Mouse (Mus musculus): ENCODE measurements around the gene Csmd2.

Csmd2 gene

DNA sequence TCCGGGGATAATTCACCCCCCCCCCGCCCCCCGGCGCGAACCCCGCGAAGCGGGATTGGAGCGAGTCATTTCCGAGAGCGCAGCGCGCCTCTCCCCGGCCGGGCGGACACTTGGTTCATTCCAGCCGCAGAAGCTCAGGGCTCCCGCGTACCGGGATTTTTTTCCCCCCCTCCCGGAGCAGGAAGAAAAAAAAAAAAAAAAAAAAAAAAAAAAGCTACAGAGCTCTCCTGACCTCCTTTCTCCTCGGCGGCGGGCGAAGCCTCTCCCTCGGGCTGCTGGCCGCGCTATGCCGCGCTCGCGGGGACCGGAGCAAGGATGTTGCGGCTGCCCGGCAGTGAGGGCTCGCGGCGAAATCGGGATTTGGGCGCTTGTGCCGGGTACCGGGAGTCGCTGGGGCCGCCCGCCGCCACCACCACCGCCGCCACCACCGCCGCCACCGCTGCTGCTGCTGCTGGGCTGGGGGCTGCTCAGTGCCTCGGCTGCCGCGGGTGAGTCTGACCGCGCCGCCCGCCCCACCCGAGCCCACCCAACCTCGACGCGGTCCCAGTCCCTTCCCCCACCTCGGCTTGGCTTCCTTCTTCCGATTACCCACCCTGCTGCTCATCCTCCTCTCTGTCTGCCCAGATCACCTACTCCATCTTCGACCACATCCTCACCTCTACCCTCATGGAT is at the start of gene Csmd2:
TSS of gene Csmd2 (plus strand) at position 74 of the 672 bp plus-strand sequence.
- peak; percentile 7 for DNase-seq (ENCODE audit: low read depth, low spot score)

DNA sequence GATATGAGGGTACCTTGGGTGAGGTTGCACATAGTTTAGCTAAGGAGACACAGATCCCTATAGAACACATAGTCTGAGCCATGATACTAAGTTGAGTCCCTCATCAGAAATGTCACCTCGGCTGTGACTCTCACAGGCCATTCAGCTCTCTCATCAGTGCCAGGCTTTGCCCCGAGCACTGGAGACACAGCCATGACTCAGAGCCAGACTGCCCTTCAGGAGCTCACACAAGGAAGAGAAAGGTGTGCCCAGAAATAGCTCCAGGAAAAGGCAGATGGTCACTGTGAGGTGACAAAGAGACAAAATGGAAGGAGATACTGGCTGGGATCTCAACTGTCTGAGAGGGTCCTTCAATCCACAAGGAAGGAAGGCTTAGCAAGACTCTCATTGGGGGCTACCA is 40.0 kb upstream of the Csmd2 start:
- no peak for DNase-seq (ENCODE audit: low read depth, low spot score)

DNA sequence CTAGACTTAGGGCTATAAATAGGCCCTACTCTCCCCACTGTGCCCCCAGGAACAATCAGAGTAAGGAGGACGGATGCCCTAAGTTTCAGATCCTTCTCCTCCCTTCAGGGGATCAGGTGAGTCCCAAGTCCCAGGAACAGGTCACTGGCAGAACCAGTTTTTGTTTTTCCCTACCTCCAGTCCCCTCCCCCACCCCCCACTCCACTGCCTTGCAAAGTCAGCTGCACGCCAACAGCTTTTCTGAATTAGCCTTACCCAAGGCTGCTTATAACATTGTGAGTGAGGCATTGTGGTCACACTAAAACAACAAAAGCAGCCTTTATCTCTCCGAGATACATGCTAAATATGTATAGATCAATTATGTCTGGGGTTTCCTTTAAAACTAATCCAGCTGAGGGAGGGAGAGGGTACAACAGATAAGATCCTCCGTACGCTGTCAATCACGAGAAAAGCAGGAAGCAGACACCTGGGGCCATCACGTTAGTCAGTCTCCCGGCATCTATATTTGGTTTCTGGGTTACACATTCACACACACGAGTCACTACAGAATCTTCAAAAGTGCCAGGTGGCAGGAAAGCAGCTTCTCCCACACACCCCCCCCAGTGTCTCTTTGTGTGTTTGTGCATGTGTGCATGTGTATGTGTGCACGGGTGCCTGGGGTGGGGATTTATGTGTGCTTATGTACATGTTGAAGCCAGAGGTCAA is 34.5 kb upstream of the Csmd2 start:
- DNase-seq (ENCODE audit: low read depth, low spot score): no peak

DNA sequence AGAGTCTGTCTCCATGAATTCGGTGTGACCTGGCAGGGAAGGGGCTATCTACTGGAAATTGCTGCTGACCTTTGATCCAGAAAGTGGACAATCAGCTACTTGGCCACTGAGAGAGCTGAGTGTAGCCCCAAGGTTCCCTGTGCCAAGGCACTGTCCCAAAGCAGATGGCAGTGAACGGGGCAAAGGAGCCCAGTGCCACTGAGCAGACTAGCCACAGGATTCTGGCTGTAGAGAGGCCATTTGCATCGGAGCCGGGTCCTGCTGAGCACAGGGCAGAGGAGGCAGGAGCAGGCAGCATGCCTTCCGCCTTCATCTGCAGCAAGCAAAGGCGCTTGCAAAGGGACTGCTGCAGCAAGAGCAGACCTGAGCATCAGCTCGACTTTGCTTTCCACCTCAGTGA is 18.6 kb upstream of the Csmd2 start:
- no peak for DNase-seq (ENCODE audit: low read depth, low spot score)

DNA sequence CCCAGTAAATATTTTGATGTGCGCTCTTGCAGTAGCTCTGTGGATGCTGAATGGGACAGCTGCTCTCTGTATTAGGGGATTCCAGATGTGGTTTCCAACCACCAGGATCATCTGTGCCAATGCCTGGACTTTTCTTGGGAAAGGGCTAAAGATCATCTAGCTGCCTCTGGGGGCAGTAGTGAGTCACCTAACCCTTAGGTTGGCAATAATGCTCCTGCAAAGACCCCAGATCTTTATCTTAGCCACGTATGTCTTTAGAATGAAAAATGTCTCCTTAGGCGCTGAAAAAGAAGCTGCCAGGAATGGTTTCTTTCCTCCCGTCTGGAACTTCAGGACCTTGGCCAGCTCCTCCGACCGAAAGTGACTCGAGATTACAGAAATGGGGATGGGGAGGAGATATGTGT is 17.6 kb upstream of the Csmd2 start:
- peak; percentile 51 for DNase-seq (ENCODE audit: low read depth, low spot score)

DNA sequence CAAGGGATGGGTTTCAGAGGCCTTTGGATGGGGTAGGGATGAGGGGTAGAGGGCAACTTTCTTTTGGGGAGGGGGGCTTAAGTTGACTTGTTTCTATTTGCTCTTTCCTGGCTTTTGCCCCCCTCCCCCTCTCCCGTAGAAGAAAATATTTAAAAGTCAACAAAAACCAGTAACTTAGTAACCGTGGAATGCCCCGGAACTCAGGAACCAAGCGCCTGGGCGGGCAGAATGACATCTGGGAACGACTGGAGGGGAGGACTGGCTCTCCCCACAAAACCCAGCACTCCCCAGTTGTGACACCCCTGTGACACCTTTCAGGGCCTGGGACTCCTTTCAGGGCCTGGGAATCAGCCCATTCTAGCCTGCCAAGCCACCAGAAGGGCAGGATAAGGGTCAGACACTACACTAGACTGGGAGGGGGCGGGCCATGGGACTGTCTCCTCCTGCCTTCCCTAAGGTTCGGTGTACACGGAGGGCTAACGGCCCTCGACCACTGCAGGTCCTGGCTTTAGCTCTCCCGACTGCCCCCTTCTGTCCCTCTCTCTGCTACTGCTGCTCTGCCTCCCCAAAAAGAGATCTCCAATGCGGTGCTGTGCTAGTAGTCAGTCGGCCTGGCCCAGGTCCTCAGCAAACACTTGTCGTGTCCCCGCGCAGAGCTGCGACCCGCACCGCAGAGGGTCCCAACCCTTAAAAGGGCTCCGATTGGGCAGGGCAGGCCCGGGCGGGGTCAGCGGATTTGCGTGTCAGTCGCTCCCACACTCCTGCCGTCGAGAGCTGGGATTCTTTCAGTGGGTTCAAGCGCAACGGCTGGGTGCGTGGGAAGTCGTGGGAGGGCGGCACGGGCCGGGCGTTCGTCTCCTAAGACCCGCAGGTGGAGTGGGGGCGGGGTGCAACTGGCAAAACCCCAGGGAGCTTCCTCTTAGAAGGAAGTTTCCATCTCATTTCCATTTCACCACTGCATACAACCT is 16.5 kb upstream of the Csmd2 start, which contains the start of gene CK137956:
TSS of gene CK137956 (minus strand) at position 51 of the 968 bp plus-strand sequence.
- DNase-seq (ENCODE audit: low read depth, low spot score): peak; percentile 39

DNA sequence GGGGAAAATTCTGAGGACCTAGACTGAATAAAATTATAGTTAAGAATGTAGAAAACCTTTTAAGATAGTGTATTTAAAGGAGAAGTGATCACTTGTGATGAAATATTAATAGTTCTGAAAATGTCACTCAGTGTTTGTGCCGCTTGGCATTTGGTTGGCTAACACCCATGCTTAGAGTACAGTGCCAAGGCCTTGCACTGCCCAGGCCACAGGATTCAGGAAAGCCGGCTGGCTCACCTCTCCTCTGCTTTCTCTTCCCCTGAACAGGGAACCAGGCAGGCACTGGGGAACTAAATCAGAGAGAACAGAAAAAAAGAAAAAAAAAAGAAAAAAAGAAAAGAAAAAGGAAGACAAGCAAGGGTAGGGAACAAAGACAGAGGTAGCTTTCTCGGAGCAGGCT is 14.7 kb upstream of the Csmd2 start:
- no peak for DNase-seq (ENCODE audit: low read depth, low spot score)

DNA sequence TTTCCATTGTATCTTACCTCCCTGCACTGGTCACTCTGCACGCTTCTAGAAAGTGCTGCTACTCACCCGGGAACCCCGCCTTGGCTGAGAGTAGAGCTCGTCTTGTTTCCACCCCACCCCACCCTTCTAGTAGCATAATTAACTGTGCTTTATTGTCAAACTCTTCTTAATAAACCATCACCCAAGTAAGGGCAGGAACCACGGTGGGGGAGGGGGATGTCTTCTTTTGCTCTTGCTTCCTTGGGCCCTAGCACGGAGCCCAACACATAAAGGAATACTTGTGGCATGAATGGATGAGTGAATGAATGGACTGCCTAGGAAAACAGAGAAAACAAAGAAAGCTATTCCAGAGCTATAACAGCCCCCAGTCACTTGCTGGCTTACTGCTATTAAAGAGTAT is 6.5 kb upstream of the Csmd2 start:
- DNase-seq (ENCODE audit: low read depth, low spot score): no peak

DNA sequence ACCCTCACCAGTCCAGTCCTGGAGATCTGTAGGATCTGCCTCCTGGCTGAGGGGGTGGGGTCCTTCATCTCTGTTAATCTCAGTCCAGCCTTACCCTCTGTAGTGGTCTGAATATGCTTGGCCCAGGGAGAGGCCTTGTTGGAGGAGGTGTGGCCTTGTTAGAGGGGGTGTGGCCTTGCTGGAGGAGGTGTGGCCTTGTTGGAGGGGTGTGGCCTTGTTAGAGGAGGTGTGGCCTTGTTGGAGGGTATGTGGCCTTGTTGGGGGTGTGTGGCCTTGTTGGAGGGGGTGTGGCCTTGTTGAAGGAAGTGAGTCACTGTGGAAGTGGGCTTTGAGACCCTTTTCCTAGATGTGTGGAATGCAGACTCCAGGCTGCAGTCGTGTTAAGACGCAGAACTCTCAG is 3.2 kb upstream of the Csmd2 start:
- peak; percentile 50 for DNase-seq (ENCODE audit: low read depth, low spot score)

DNA sequence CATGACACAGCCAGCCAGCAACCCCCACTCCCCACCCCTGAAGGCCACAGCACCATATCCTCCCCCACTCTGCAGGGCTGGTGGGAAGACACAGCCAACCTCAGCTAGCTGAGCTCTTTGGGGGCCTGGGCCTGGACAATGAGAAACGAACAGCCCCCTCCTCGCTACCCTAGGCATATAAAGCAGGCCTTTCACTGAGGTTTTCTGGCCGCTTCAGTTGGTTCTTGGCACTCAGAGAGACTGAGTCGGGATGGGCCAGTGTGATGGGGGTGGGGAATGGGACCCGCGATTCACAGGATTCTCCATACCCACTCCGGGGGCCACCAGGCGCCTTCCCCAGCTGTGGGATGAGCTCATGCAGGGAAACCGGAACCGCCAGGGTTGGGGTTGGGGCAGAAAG is 1.8 kb upstream of the Csmd2 start:
- DNase-seq (ENCODE audit: low read depth, low spot score): no peak

DNA sequence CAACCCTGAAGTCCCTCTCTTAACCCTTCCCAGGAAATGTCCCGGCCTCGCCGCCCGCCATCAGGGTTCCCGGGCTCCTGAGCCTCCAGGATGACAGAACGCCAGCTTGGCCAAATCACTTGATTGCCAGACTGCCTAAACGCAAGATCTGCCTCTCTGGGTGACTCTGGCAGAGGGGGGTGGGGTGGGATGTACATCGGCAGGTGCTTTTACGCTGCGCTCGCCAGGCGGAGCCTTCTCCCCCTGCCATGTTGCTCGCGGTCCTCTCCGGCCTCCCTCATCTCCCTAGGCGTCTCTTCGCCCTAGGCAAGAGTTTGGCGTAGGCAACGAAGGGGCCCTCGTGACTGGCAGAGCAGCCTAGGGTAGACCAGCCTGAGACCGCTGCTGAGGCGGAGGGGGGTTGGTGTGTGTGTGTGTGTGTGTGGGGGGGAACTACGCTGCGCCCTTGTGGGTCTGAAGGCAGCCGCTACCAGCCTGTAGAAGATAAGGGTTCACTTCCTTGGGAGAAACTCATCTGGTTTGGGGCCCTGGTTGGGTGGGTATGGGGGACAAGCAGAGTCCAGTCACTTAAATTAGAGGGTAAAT is 1.1 kb upstream of the Csmd2 start:
- peak; percentile 19 for DNase-seq (ENCODE audit: low read depth, low spot score)

DNA sequence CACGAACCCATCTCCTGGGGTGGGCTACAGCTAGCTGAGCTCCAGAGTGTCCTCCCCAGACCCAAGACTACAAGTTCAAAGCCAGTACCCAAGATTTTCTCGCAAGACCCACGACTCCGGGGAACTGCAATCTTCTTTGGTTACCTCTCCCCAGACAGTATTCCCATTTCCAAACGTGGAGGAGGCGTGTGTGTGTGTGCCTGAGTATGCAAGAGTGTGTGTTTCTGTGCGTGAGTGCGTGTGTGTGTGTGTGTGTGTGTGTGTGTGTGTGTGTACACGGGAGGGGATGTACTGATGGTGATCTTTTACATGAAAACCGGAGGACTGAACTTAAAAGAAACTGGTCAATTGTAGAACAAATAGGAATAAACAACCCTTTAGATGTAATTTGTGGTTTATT is 387 bp upstream of the Csmd2 start:
- DNase-seq (ENCODE audit: low read depth, low spot score): peak; percentile 11

DNA sequence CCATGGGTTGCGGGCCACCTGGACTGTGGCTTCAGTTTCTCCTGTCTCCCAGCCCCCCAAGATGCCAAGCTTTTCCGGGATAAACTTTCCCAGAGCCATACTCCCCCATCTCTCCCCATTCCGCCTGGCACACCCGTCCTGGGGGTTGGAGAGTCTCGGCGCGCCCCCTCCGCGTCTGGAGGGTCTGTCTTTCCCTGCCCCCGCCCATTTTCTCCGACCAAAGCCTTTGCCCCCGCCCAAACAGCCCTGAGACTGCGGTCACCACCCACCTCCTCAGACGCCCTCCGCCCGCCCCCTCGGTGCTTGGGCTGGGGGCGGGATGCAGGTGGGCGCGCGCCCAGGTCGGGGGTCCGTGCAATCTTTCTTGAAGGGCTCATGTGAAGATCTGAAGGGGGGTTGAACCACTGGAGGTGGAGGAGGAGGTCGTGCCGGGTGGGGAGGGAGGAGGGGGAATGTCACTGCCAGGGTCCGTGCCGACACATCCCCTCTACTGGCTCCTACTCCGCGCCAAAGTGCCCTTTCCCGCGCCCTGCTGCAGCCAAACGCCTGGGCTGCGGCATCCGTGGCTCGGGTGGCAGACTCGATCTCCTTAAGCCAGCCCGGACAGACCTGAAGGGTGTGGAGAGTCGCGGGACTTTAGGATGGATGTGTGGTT is 996 bp downstream of the Csmd2 start:
- peak; percentile 11 for DNase-seq (ENCODE audit: low read depth, low spot score)

DNA sequence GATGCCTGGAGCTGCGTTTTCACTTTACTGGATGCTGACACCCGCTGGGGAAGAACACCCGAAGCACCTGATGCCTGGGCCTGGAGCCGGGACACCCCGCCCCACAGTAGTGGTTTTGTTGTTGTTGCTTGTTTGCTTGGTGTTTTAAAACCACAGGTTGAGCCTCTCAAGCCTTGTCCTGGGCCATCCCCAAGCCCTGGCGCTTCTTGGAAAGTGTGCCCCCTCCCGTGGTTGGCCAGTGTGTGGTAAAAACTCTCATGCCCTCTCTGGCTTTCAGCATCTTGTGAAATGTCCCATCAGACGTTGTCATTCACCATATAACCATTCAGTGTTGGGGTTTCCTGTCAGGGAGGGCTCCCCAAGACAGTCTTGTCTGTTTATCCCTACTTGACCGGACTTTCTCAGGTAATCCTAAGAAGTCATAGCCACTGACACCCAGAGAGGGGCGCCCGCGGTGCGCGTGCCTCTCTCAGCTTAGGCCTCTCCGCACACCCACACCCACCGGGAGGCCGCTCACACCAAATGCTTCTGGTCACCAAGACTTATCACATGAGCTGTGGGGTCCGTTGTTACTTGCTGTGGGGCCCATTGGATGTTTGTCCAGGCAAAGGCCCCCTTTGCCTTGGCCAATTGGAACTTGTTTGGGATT is 1.8 kb downstream of the Csmd2 start:
- DNase-seq (ENCODE audit: low read depth, low spot score): peak; percentile 28

DNA sequence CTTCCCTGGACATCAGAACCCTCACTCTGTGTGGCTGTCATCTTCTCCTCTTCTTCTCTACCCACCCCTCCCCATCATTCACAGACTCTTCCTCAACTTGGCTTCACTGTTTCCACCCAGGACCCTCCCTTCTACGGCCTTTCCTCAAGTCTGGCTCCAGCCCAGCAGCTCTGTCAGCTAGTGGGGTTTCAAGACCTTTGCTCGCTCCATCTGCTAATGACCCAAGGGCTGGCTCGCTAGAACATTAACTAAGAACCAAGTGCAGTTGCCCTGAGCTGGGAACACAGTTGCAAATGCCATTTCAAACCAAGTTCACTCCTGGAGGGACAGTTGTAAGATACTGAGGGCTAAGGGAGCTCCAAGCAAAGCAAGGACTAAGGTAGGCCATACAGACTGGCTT is 11.6 kb downstream of the Csmd2 start:
- no peak for DNase-seq (ENCODE audit: low read depth, low spot score)

DNA sequence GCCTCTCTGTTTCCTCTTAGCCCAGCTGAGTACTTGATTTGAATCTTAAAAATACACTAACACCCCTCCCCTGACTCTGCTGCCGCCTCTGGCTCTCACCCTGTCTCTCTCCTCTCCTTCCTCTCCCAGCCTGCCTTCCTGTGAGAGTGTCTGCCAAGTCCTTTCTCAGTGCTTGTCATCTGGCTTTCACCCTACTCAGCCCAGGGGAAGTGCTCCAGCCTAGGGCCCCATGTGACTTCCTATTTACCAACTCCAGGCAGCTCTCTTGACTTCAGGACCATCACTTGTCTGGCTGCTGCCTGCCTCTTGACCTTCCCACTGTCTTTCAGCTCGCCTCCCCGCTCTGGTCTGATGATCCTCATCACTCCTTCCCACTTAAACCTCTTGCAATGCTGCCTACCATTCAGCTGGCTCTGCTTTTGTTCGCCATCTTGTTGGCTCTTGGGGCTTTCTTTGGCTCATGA is 15.0 kb downstream of the Csmd2 start:
- DNase-seq (ENCODE audit: low read depth, low spot score): no peak

DNA sequence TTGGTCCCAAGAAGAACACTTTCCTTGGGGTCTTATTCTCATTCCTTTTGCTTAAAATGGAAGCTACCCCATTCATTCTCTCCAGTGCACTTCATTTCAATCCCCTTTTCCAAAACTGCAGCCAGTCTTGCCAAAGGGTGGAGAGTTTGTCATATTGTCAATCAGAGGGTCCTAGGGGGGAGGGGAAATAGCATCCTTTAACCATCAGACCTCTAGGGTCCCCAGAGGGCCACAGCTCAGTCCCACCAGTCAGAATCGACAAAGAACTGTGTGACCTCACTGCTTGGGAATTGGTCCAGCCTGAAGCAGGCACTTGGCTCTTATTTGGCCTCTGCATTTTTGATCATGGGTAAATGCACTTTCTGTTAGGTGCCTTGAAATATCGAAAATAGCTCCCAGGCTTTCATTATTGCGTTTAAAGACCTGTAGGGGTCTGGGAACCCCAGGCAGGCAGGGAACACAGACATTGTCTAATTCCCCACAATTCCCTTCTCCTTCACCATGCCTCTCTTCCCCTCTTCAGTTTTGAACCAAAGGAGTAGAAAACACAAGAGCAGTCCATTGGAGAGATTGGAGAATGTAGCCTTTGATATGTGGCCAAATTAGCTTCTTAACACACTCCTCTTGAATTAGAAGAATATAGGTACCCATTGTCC is 17.3 kb downstream of the Csmd2 start:
- DNase-seq (ENCODE audit: low read depth, low spot score): no peak

DNA sequence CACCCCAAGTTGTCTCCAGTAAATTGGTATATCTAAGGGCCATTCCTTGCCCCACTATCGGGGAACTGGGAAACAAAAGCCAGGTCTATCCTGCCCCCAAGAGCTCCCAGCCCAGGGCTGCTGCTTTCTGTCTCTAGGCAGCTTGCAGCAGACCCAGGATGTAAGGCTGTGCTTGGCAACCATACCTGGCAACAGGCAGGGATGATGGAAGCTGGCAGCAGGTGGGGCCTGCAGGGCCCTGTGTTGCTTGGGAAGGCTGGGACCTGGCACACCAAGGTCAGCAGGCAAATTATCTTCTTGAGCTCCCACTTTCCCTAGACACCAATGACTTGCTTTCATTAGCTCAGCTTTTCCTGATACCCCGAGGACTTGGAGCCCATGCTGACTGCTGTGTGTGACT is 31.8 kb downstream of the Csmd2 start:
- no peak for DNase-seq (ENCODE audit: low read depth, low spot score)

DNA sequence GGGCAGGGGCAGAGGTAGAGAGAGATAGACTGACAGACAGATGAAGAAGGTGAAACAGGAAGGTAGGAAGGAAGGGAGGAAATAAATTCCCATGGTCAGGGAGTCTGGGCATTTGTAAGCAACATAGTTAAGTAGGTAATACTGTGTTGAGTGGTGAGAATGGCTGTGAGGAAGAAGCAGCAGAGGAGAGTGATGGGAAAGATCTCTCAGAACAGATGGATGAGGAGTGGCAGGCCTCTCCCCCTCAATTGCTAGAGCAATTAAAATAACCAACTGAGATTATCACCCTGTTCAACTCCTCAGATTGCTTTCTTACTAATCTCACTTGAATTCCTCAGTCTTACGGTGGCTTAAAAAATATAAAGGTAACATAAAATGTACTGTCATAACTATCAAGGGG is 40.6 kb downstream of the Csmd2 start:
- no peak for DNase-seq (ENCODE audit: low read depth, low spot score)

DNA sequence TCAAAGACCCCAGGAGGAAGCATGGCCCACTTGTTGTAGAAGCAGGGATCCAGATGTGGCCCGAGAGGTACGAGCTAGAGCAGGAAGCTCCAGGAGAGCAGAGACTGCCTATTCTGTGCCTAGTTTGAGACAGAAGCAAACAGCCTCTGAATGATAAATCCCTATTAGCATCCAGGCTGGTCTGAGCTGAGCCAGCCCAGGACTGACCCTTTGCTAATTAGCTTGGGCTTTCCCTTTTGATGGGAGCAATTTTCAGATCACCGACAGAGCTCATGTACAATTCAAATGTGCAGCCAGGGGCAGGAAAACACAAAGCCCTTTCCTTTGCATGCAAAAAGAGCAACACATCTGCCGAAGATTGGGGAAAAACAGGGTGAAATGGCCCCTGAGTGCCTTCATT is 54.2 kb downstream of the Csmd2 start:
- peak; percentile 5 for DNase-seq (ENCODE audit: low read depth, low spot score)
